Mouse (Mus musculus) CD4-positive, CD25-positive, alpha-beta regulatory T cell, adult 4 months (primary cell): ENCODE results near the gene Uhrf1. TPM values are rescaled to one million over a fixed set of nuclear protein-coding genes. Genes with fewer than 3 reads are reported as not detected.
"Not testable (repeated sequence)": the region's sequence is repeated elsewhere in the genome, so short reads cannot be mapped to it uniquely, and the experiment has no call there.

Experiments used
- ATAC-seq: one replicate; pipeline ENCODE4 v1.8.0; 2017
- polyA plus RNA-seq, 2 experiments: library from polyadenylated mRNA; unstranded; fragments of 100-300 nt; shearing (Covaris generic); gene quantifications; one replicate each; pipeline ENCODE4 v1.2.1; 2017

Uhrf1 gene
- polyA plus RNA-seq: 10 to 100 TPM in 1 of 2 experiments, 1 to 10 TPM in 1; 8.5 to 28.4 TPM

GRCm38 (mm10) chr17:56303160-56303846, at the start of gene Uhrf1:
Uhrf1 (plus strand) TSS chr17:56303321.
- peak; percentile 12 for ATAC-seq

- no peak for ATAC-seq
These were observed 48.4 kb upstream of the Uhrf1 start for GRCm38 (mm10) chr17:56254695-56255094.

- no peak for ATAC-seq
These were observed 47.7 kb upstream of the Uhrf1 start for GRCm38 (mm10) chr17:56255429-56255828.

- peak; percentile 84 for ATAC-seq
These were observed 47.3 kb upstream of the Uhrf1 start for GRCm38 (mm10) chr17:56255863-56256238.

GRCm38 (mm10) chr17:56256239-56256881, 46.8 kb upstream of the Uhrf1 start, which contains the start of gene Fem1a:
Fem1a (plus strand) TSS chr17:56256810.
- peak; percentile 87 for ATAC-seq

- ATAC-seq: no peak
These were observed 45.8 kb upstream of the Uhrf1 start for GRCm38 (mm10) chr17:56257181-56257894.

GRCm38 (mm10) chr17:56258269-56258668, 44.9 kb upstream of the Uhrf1 start:
- ATAC-seq: not testable (repeated sequence)

- ATAC-seq: not testable (repeated sequence)
These were observed 44.3 kb upstream of the Uhrf1 start for GRCm38 (mm10) chr17:56258812-56259211.

- no peak for ATAC-seq
These were observed 43.7 kb upstream of the Uhrf1 start for GRCm38 (mm10) chr17:56259301-56260037.

- ATAC-seq: no peak
These were observed 42.0 kb upstream of the Uhrf1 start for GRCm38 (mm10) chr17:56261166-56261565.

- no peak for ATAC-seq
These were observed 40.5 kb upstream of the Uhrf1 start for GRCm38 (mm10) chr17:56262645-56263094.

- ATAC-seq: peak; percentile 89
These were observed 39.1 kb upstream of the Uhrf1 start for GRCm38 (mm10) chr17:56264020-56264419.

GRCm38 (mm10) chr17:56265011-56265410, 38.1 kb upstream of the Uhrf1 start:
- no peak for ATAC-seq

- no peak for ATAC-seq
These were observed 37.3 kb upstream of the Uhrf1 start for GRCm38 (mm10) chr17:56265869-56266268.

- no peak for ATAC-seq
These were observed 36.9 kb upstream of the Uhrf1 start for GRCm38 (mm10) chr17:56266271-56266670.

- ATAC-seq: peak; percentile 96
These were observed 33.9 kb upstream of the Uhrf1 start for GRCm38 (mm10) chr17:56269153-56269630.

GRCm38 (mm10) chr17:56269741-56270140, 33.4 kb upstream of the Uhrf1 start:
- no peak for ATAC-seq

GRCm38 (mm10) chr17:56271609-56272253, 31.4 kb upstream of the Uhrf1 start:
- ATAC-seq: no peak

GRCm38 (mm10) chr17:56272644-56273043, 30.5 kb upstream of the Uhrf1 start:
- ATAC-seq: no peak

- ATAC-seq: no peak
These were observed 29.6 kb upstream of the Uhrf1 start for GRCm38 (mm10) chr17:56273482-56273881.

GRCm38 (mm10) chr17:56273986-56274385, 29.1 kb upstream of the Uhrf1 start:
- ATAC-seq: no peak
